ENCODE assay signal across 14 mouse cellular contexts in the genomic region with DNA sequence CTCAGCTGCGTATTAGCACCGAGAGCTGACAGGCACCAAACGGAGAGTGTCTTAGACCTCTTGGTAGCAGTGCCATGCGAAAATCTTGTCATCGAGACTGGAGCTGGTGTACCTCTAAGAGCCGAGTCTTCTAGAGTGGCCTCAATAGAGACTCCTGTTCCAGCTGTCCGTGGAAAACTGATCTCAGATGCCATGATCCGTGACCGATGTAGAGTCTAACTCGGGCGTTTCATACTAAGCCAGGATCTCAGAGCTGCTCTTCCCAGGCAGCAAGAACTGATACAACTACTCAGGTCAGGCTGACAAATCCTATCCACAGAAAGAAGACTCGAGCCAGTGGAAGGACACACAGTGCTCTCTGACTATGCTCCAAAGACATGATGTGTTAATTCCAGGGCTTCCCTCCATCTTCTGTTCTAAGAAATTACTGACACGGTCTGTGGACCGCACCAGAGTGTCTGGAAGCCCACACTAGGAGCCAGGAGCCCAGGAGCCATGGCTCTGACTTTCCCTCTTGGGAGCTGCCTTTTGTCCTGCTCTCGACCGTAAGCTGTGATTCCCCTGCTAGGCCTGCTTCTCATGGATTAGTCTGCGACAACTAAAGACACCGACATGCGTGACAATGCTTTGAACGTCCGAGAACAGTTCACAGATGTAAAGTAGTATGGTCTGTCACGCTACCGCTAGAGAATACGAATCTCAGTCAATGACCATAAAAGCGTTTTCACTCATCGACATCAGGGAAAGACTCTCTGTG.
DNase-seq lines count a peak whose midpoint lies in the region; ATAC-seq lines count a peak whose summit lies in the region.
"Had no signal": no experiment of that assay in that cellular context is flagged by ENCODE, and none has a peak within 500 bp of the region (broad histone marks: within the 10 kb centered on the region; RNA-seq: fewer than 3 reads in every experiment).

No protein-coding gene starts in this region.

- H3K27ac ChIP-seq in embryonic facial prominence, embryonic 13.5 days: peak overlapping the region; percentile 39
- no peak overlapping the region for H3K27ac ChIP-seq in embryonic facial prominence, embryonic 10.5 days (replicated peaks)
- H3K27ac ChIP-seq in heart, embryonic 16.5 days (ENCODE audit: low read length): peak overlapping the region; percentile 66
- no peak overlapping the region for H3K27ac ChIP-seq in embryonic facial prominence, embryonic 14.5 days (replicated peaks; ENCODE audit: low read depth, low read length)
- H3K27ac ChIP-seq: forebrain, embryonic 15.5 days; stomach, embryonic 15.5 days had no signal

- H3K4me2 ChIP-seq in embryonic facial prominence, embryonic 13.5 days: no peak overlapping the region
- no peak overlapping the region for H3K4me2 ChIP-seq in heart, embryonic 16.5 days (ENCODE audit: low read depth, low read length)
- H3K4me2 ChIP-seq in embryonic facial prominence, embryonic 14.5 days (ENCODE audit: low read depth, low read length): no peak overlapping the region
- H3K4me2 ChIP-seq: forebrain, embryonic 15.5 days; stomach, embryonic 15.5 days had no signal

- no peak overlapping the region for H3K4me3 ChIP-seq in embryonic facial prominence, embryonic 13.5 days
- no peak overlapping the region for H3K4me3 ChIP-seq in embryonic facial prominence, embryonic 10.5 days
- no peak overlapping the region for H3K4me3 ChIP-seq in heart, embryonic 16.5 days (ENCODE audit: low read length)
- no peak overlapping the region for H3K4me3 ChIP-seq in embryonic facial prominence, embryonic 14.5 days (ENCODE audit: low read depth, low read length)
- H3K4me3 ChIP-seq: forebrain, embryonic 15.5 days; stomach, embryonic 15.5 days had no signal

- WGBS in embryonic facial prominence, embryonic 13.5 days: 68% methylated on average over 26 of the region's 26 CpGs
- WGBS in embryonic facial prominence, embryonic 10.5 days: 90% methylated on average over 26 of the region's 26 CpGs
- 78% methylated on average over 26 of the region's 26 CpGs for WGBS in heart, embryonic 16.5 days
- WGBS in embryonic facial prominence, embryonic 14.5 days: 78% methylated on average over 26 of the region's 26 CpGs

- 0 out of 2 replicates have a peak, but pooled peaks have one; percentile 27 for ATAC-seq in embryonic facial prominence, embryonic 13.5 days (ENCODE audit: insufficient number of reproducible peaks, insufficient read depth, low FRiP score, low TSS enrichment, low read depth)
- no peak for ATAC-seq in heart, embryonic 16.5 days (replicated peaks; ENCODE audit: extremely low read depth, insufficient read depth, low FRiP score)
- no peak for ATAC-seq in embryonic facial prominence, embryonic 14.5 days (ENCODE audit: low read depth)
- ATAC-seq: forebrain, embryonic 15.5 days had no signal

- no peaks in the 10 kb centered on the region for H3K9me3 ChIP-seq in embryonic facial prominence, embryonic 13.5 days
- H3K9me3 ChIP-seq in embryonic facial prominence, embryonic 10.5 days: no peaks in the 10 kb centered on the region
- H3K9me3 ChIP-seq in heart, embryonic 16.5 days (replicated peaks; ENCODE audit: control insufficient read depth, low read length): no peaks in the 10 kb centered on the region
- no peaks in the 10 kb centered on the region for H3K9me3 ChIP-seq in embryonic facial prominence, embryonic 14.5 days (ENCODE audit: control insufficient read depth, low read length)
- H3K9me3 ChIP-seq: forebrain, embryonic 15.5 days; stomach, embryonic 15.5 days had no signal

- H3K4me1 ChIP-seq in embryonic facial prominence, embryonic 13.5 days: peaks cover 59% of the 10 kb centered on the region
- H3K4me1 ChIP-seq in embryonic facial prominence, embryonic 10.5 days: peaks cover 12% of the 10 kb centered on the region
- peaks cover 23% of the 10 kb centered on the region for H3K4me1 ChIP-seq in heart, embryonic 16.5 days (ENCODE audit: control insufficient read depth, insufficient read depth, low read length)
- H3K4me1 ChIP-seq in embryonic facial prominence, embryonic 14.5 days (ENCODE audit: control insufficient read depth, insufficient read depth, low read length): peaks cover 28% of the 10 kb centered on the region; the same call in 1 of the 2 replicates
- H3K4me1 ChIP-seq: forebrain, embryonic 15.5 days had no signal

- no peak overlapping the region for H3K9ac ChIP-seq in embryonic facial prominence, embryonic 13.5 days
- no peak overlapping the region for H3K9ac ChIP-seq in heart, embryonic 16.5 days (ENCODE audit: low read length)
- H3K9ac ChIP-seq in embryonic facial prominence, embryonic 14.5 days (ENCODE audit: low read depth, low read length): no peak overlapping the region
- H3K9ac ChIP-seq: forebrain, embryonic 15.5 days; stomach, embryonic 15.5 days had no signal

- DNase-seq in embryonic facial prominence, embryonic 10.5 days (ENCODE audit: low spot score): no peak
- DNase-seq in heart, adult 9 months (ENCODE audit: low spot score in 2 of 2): no peak
- peak; percentile 27 to 42 for DNase-seq in kidney, postnatal 36 days
- DNase-seq in kidney, postnatal 4 days: no peak
- DNase-seq in embryonic facial prominence, embryonic 14.5 days (ENCODE audit: low spot score): peak; percentile 49
- no peak for DNase-seq in adrenal gland, adult (ENCODE audit: inconsistent age in 2 of 2, low spot score in 1 of 2)
- DNase-seq: adrenal gland, postnatal 10 days; cerebellum, adult 18-20 months; lung, adult 2 months; spleen, adult 18-20 months had no signal

- H3K36me3 ChIP-seq in embryonic facial prominence, embryonic 13.5 days: peaks cover 23% of the 10 kb centered on the region
- H3K36me3 ChIP-seq in embryonic facial prominence, embryonic 10.5 days (replicated peaks): peaks cover 30% of the 10 kb centered on the region
- peaks cover 11% of the 10 kb centered on the region; the same call in 1 of the 2 replicates for H3K36me3 ChIP-seq in heart, embryonic 16.5 days (ENCODE audit: control insufficient read depth, insufficient read depth)
- H3K36me3 ChIP-seq in embryonic facial prominence, embryonic 14.5 days (ENCODE audit: control insufficient read depth, insufficient read depth, low read length): peaks cover 29% of the 10 kb centered on the region
- H3K36me3 ChIP-seq: forebrain, embryonic 15.5 days had no signal

- no peaks in the 10 kb centered on the region for H3K27me3 ChIP-seq in embryonic facial prominence, embryonic 13.5 days
- no peaks in the 10 kb centered on the region for H3K27me3 ChIP-seq in embryonic facial prominence, embryonic 10.5 days (replicated peaks; ENCODE audit: low read depth, poor library complexity, severe bottlenecking)
- no peaks in the 10 kb centered on the region for H3K27me3 ChIP-seq in heart, embryonic 16.5 days (ENCODE audit: control insufficient read depth, insufficient read depth, low read length)
- H3K27me3 ChIP-seq in embryonic facial prominence, embryonic 14.5 days (replicated peaks; ENCODE audit: control insufficient read depth, insufficient read depth, low read length): no peaks in the 10 kb centered on the region
- H3K27me3 ChIP-seq: forebrain, embryonic 15.5 days; stomach, embryonic 15.5 days had no signal

Comparison
In these comparisons a context has a peak if more than half of its experiments do, and no peak if none do; other contexts are left out.
1. H3K27ac ChIP-seq: peak in embryonic facial prominence, embryonic 13.5 days (single experiment) and heart, embryonic 16.5 days (single experiment); none in embryonic facial prominence, embryonic 10.5 days (single experiment) and embryonic facial prominence, embryonic 14.5 days (single experiment).
2. DNase-seq: peak in kidney, postnatal 36 days (2 of 2) and embryonic facial prominence, embryonic 14.5 days (single experiment); none in embryonic facial prominence, embryonic 10.5 days (single experiment), heart, adult 9 months (0 of 2), kidney, postnatal 4 days (0 of 2) and adrenal gland, adult (0 of 2).